Mouse (Mus musculus) small intestine, adult 2 months (tissue): Measurements from ENCODE around the gene Rmi2. TPM values are rescaled to one million over a fixed set of nuclear protein-coding genes. Genes with fewer than 3 reads are reported as not detected.

Experiments
- H3K27ac ChIP-seq: fragments of 200-500 bp; 2 replicates; pipeline ENCODE4 v1.5.1; 2012; ENCODE audit warnings: low read depth, low read length, control low read depth, inconsistent platforms; ENCODE audit not compliant: insufficient read depth
- H3K27me3 ChIP-seq: fragments of 200-500 bp; 2 replicates; pipeline ENCODE4 v1.6.1; 2012; ENCODE audit warnings: mild to moderate bottlenecking, moderate library complexity, low read length, inconsistent platforms; ENCODE audit not compliant: control insufficient read depth, insufficient read depth
- H3K36me3 ChIP-seq: fragments of 200-500 bp; 2 replicates; pipeline ENCODE4 v1.6.1; 2012; ENCODE audit warnings: mild to moderate bottlenecking, low read length, control low read depth, inconsistent platforms; ENCODE audit not compliant: control insufficient read depth, insufficient read depth
- H3K4me1 ChIP-seq: fragments of 200-500 bp; 2 replicates; pipeline ENCODE4 v1.6.1; 2012; ENCODE audit warnings: low read length, inconsistent platforms, mixed read lengths; ENCODE audit not compliant: control insufficient read depth, insufficient read depth, insufficient read length
- H3K4me3 ChIP-seq: fragments of 200-500 bp; 2 replicates; pipeline ENCODE4 v1.5.1; 2012; ENCODE audit warnings: low read depth, mild to moderate bottlenecking, control low read depth, inconsistent platforms, low read length, moderate library complexity
- CTCF ChIP-seq: fragments of 200-500 bp; IDR thresholded peaks from 2 replicates; pipeline ENCODE4 v1.5.1; 2012; ENCODE audit warnings: low read depth, mild to moderate bottlenecking, control low read depth, inconsistent platforms, low read length, moderate library complexity, mixed read lengths; ENCODE audit not compliant: insufficient replicate concordance, insufficient read length; ENCODE audit errors: extremely low read depth
- POLR2A ChIP-seq: fragments of 200-500 bp; IDR thresholded peaks from 2 replicates; pipeline ENCODE4 v1.6.1; 2012; ENCODE audit warnings: low read depth, mild to moderate bottlenecking, control low read depth, inconsistent platforms, low read length, moderate library complexity
- WGBS: fragments of 180-500 bp; shearing (Covaris S2); methylation state at CpG from one replicate; pipeline ENCODE4 v1.1.7; 2018; 5-methylcytosine and 5-hydroxymethylcytosine counted together
- polyA plus RNA-seq: library from polyadenylated mRNA; depleted of rRNA; stranded (reverse); fragments of >200 nt; gene quantifications from 2 replicates; pipeline ENCODE4 v1.2.3, GENCODE M21; 2012; rRNA removed

The Rmi2 gene
- polyA plus RNA-seq, 1 experiment = 8.4 TPM

DNA sequence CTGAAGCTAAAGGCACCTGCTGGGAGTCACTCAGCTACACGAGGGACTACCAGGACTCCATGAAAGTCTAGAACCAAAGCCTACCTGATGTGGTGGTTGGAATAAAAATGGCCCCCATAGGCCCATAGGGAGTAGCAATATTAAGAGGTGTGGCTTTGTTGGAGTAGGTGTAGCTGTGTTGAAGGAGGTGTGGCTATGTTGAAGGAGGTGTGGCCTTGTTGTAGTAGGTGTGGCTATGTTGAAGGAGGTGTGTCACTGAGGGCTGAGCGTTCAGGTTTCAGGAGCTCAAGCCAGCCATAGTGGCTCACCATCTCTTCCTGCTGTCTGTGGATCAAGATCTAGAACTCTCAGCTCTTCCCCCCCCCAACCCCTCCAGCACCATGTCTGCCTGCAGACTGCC, 105.8 kb downstream of the Rmi2 start:
- TF ChIP-seq CTCF = no peak
- no peak for TF ChIP-seq POLR2A
- Histone ChIP-seq H3K36me3 (no peaks in the 10 kb centered on the region), H3K27ac (no peak overlapping the region), H3K4me1 (no peaks in the 10 kb centered on the region), H3K27me3 (no peaks in the 10 kb centered on the region), H3K4me3 (no peak overlapping the region)
- WGBS = 80% methylated on average over 2 of the region's 2 CpGs

Other genes with a start within 250 kb of the Rmi2 start
- gene Socs1, start 49.5 kb upstream of the Rmi2 start, polyA plus RNA-seq = 11.3 and 33.6 TPM in 2 replicates
- gene Tnp2, start 46.4 kb upstream of the Rmi2 start, polyA plus RNA-seq = not detected in 2 replicates
- not detected in 2 replicates for gene Prm3, start 44.1 kb upstream of the Rmi2 start, polyA plus RNA-seq
- gene Prm2, start 38.9 kb upstream of the Rmi2 start, polyA plus RNA-seq = not detected in 2 replicates
- gene Prm1, start 29.2 kb upstream of the Rmi2 start, polyA plus RNA-seq = not detected in 2 replicates
- gene Gm11172, start 22.1 kb upstream of the Rmi2 start, polyA plus RNA-seq = not detected in 2 replicates
- 3.4 and 4.3 TPM in 2 replicates for gene Snn, start 225.9 kb downstream of the Rmi2 start, polyA plus RNA-seq
- 245 and 497 TPM in 2 replicates for gene Litaf, start 231.1 kb downstream of the Rmi2 start, polyA plus RNA-seq